Mouse (Mus musculus) midbrain, embryonic 16.5 days (tissue): Measurements from ENCODE around the gene Als2cl. TPM values are rescaled to one million over a fixed set of nuclear protein-coding genes. Genes with fewer than 3 reads are reported as not detected.

ENCODE experiments used
- ATAC-seq: fragments of 200-750 bp; cut with Nextera tagmentation; 2 replicates; pipeline ENCODE4 v1.8.0; 2017; ENCODE audit warnings: moderate TSS enrichment
- H3K27ac ChIP-seq: fragments of 300-500 bp; sonication (generic); 2 replicates; pipeline ENCODE4 v1.5.1; 2014; ENCODE audit warnings: mild to moderate bottlenecking, low read length, mixed read lengths
- H3K27me3 ChIP-seq: fragments of 300-500 bp; sonication (generic); 2 replicates; pipeline ENCODE4 v1.6.1; 2014; ENCODE audit warnings: low read depth, low read length, mixed read lengths; ENCODE audit not compliant: control insufficient read depth, insufficient read depth
- H3K36me3 ChIP-seq: fragments of 300-500 bp; sonication (generic); 2 replicates; pipeline ENCODE4 v1.6.1; 2014; ENCODE audit warnings: mild to moderate bottlenecking, low read length, moderate library complexity, mixed read lengths; ENCODE audit not compliant: control insufficient read depth, insufficient read depth
- H3K4me1 ChIP-seq: fragments of 300-500 bp; sonication (generic); 2 replicates; pipeline ENCODE4 v1.6.1; 2014; ENCODE audit warnings: mild to moderate bottlenecking, low read length, mixed read lengths; ENCODE audit not compliant: control insufficient read depth, insufficient read depth
- H3K4me2 ChIP-seq: fragments of 300-500 bp; sonication (generic); 2 replicates; pipeline ENCODE4 v1.6.1; 2014; ENCODE audit warnings: mild to moderate bottlenecking, low read length, mixed read lengths
- H3K4me3 ChIP-seq: fragments of 300-500 bp; sonication (generic); 2 replicates; pipeline ENCODE4 v1.5.1; 2014; ENCODE audit warnings: low read depth, mild to moderate bottlenecking, low read length, moderate library complexity, mixed read lengths
- H3K9ac ChIP-seq: fragments of 300-500 bp; sonication (generic); 2 replicates; pipeline ENCODE4 v1.6.1; 2014; ENCODE audit warnings: low read depth, low read length, mixed read lengths
- H3K9me3 ChIP-seq: fragments of 300-500 bp; sonication (generic); replicated peaks from 2 replicates; pipeline ENCODE4 v1.6.1; 2014; ENCODE audit warnings: mild to moderate bottlenecking, low read length, mixed read lengths; ENCODE audit not compliant: control insufficient read depth, poor library complexity, severe bottlenecking
- WGBS: fragments of 180-500 bp; shearing (Covaris S2); extraction: QIAGEN DNeasy Blood & Tissue Kit; methylation state at CpG from one replicate; pipeline ENCODE4 v1.1.7; 2014; 5-methylcytosine and 5-hydroxymethylcytosine counted together
- polyA plus RNA-seq: library from polyadenylated mRNA; unstranded; fragments of >200 nt; fragmentation: Nextera tagmentation; extraction: Ambion mirVana; gene quantifications from 2 replicates; pipeline ENCODE4 v1.2.1, GENCODE M21; 2015

The Als2cl gene
- polyA plus RNA-seq, 1 experiment from 2014 or later, result 2.5 TPM

DNA sequence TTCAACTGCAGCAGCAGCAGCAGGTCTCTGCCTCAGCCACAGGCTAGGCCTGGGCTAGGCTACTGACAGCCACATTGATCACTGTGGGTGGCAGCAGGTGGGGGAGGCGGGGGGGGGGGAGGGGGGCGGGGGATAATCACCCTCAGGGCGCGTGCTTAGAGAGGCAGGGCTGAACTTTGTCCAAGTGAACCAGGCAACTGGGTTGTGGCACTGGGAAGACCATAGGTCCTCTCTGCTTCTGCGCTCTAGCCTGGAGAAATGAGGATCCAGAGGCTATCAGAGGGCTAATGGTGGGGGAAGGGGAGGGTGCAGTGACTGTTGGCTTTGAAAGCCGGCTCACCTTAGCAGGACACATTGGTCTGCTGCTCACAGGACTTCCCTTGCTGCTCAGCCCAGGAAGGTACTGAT lies 4.4 kb upstream of the Als2cl start:
- 16% methylated on average over 6 of the region's 6 CpGs for WGBS
- peaks cover 26% of the 10 kb centered on the region for H3K4me1 ChIP-seq
- no peak overlapping the region for H3K4me2 ChIP-seq
- H3K4me3 ChIP-seq, result no peak overlapping the region
- H3K9ac ChIP-seq, result 0 out of 2 replicates have a peak overlapping the region, but pooled peaks have one; percentile 18
- peaks cover 14% of the 10 kb centered on the region for H3K27me3 ChIP-seq
- peak overlapping the region; percentile 8; the same call in 1 of the 2 replicates for H3K27ac ChIP-seq
- no peaks in the 10 kb centered on the region for H3K36me3 ChIP-seq
- ATAC-seq, result no peak
- H3K9me3 ChIP-seq, result no peaks in the 10 kb centered on the region

DNA sequence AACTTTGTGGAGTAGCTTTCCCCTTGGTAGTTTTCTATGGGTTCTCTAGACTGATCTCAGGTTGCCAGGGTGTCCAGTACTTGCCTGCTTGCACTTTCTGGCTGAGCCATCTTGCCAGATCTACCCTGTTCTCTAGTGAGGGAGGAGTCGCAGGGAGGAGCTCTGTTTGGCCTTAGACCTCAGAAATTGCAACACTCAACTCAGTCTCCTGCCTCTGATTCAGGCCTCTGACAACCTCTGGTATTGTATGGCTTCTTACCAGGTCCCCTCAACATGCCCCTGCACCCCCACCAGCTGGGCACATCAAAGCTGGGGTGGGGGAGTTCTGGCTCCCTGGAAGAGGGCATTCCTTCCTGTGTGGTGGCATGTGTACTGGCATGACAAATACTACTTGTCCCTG lies 2.3 kb upstream of the Als2cl start:
- Histone ChIP-seq H3K27ac (no peak overlapping the region), H3K36me3 (no peaks in the 10 kb centered on the region), H3K9ac (no peak overlapping the region), H3K4me2 (no peak overlapping the region), H3K27me3 (peaks cover 34% of the 10 kb centered on the region), H3K4me3 (no peak overlapping the region), H3K9me3 (no peaks in the 10 kb centered on the region), H3K4me1 (peaks cover 30% of the 10 kb centered on the region)
- 92% methylated on average over 1 of the region's 1 CpGs for WGBS
- ATAC-seq, result no peak

GRCm38 (mm10) chr9:110877888-110878287 lies 1.8 kb upstream of the Als2cl start:
- no peak overlapping the region for H3K9ac ChIP-seq
- WGBS, result 90% methylated on average over 5 of the region's 5 CpGs
- H3K4me2 ChIP-seq, result no peak overlapping the region
- H3K9me3 ChIP-seq, result no peaks in the 10 kb centered on the region
- peaks cover 30% of the 10 kb centered on the region for H3K4me1 ChIP-seq
- no peak overlapping the region for H3K4me3 ChIP-seq
- peaks cover 33% of the 10 kb centered on the region for H3K27me3 ChIP-seq
- H3K36me3 ChIP-seq, result no peaks in the 10 kb centered on the region
- no peak overlapping the region for H3K27ac ChIP-seq
- ATAC-seq, result no peak

DNA sequence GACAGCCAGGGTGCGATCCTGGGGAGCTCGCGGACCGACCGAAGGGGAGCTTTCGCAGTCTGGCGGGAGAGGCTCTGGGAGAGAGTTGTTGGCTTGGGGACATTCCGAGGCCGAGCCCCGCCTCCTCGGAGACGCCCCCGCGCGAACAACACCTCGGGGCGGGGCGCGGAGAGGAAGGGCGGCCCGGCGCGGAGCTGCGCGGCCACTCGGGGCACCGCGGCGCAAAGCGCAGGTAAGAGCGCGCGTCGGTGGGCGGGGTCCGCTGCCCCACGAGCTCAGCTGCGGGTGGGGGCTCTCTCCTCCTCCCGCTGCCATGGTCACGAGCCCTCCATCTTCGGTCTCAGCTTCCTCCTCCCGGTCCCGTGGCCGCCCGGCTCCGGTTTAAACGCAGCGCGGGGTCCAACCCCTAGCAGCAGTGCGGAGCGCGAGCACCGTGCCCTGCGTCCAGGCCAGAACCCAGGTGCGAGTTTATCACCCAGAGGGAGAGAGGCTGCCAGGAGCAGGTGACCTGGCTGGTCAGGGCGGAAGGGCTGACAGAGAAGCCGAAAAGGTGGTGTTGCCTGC lies 410 bp downstream of the Als2cl start, which contains the start of gene Tmie:
Gene Tmie, minus strand, starts transcription at position 116 of the 564 bp plus-strand sequence.
- Histone ChIP-seq H3K36me3 (no peaks in the 10 kb centered on the region), H3K9ac (peak within 1 kb of the TSS; percentile 67), H3K27me3 (peaks cover 31% of the 10 kb centered on the region), H3K4me1 (peaks cover 14% of the 10 kb centered on the region), H3K9me3 (no peaks in the 10 kb centered on the region), H3K27ac (no peak within 1 kb of the TSS), H3K4me2 (peak within 1 kb of the TSS; percentile 88), H3K4me3 (peak within 1 kb of the TSS; percentile 55)
- WGBS, result under 1% methylated on average over 48 of the region's 57 CpGs
- ATAC-seq, result peak; percentile 50

DNA sequence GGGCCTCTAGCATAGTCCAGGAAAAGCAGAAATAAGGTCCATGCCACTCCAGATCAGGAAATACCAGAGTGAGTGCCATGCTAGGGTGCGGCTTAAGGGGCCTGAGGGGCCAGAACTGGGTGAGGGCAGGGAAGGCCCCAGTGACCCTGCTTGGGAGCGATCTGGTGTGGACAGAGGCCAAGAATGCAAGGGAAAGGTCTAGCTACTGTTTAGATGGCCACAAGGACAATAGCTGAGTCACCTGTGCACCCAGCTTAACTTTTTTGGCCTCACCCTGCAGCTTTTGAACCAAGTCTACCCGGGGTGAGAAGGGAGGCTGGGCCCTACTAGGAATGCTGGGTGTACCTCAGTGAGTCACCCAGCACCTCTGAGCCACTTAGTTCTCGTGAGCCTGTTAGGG lies 1.1 kb downstream of the Als2cl start:
- whole genome bisulfite sequencing, result 69% methylated on average over 4 of the region's 4 CpGs
- Histone ChIP-seq H3K9ac (no peak overlapping the region), H3K4me3 (peak overlapping the region; percentile 55), H3K4me2 (peak overlapping the region; percentile 88), H3K4me1 (peaks cover 8% of the 10 kb centered on the region), H3K27me3 (peaks cover 31% of the 10 kb centered on the region), H3K27ac (no peak overlapping the region), H3K9me3 (no peaks in the 10 kb centered on the region), H3K36me3 (no peaks in the 10 kb centered on the region)
- no peak for ATAC-seq

DNA sequence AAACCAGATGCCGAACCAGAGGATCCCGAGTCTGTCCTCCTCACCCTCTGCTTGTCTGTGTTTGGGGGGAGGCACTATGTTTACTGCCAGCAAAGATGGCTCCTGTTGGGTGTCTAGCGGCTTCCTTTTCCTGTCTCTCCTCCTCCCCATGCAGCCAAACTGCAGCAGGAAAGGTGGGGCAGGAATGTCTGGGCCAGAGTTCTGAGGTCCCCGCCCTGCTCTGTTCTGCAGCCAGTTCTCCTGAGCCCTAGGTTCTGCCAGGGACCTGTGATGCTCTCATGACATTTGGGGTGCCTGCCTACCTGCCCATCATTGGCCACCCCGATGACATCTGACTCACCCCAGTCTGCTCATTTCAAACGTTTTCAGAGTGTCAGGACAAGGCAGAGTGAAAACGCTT lies 2.3 kb downstream of the Als2cl start:
- Histone ChIP-seq H3K9ac (no peak overlapping the region), H3K9me3 (no peaks in the 10 kb centered on the region), H3K4me1 (peaks cover 8% of the 10 kb centered on the region), H3K27ac (no peak overlapping the region), H3K4me3 (no peak overlapping the region), H3K4me2 (no peak overlapping the region), H3K36me3 (no peaks in the 10 kb centered on the region), H3K27me3 (peaks cover 31% of the 10 kb centered on the region)
- 77% methylated on average over 7 of the region's 7 CpGs for WGBS
- ATAC-seq, result no peak

DNA sequence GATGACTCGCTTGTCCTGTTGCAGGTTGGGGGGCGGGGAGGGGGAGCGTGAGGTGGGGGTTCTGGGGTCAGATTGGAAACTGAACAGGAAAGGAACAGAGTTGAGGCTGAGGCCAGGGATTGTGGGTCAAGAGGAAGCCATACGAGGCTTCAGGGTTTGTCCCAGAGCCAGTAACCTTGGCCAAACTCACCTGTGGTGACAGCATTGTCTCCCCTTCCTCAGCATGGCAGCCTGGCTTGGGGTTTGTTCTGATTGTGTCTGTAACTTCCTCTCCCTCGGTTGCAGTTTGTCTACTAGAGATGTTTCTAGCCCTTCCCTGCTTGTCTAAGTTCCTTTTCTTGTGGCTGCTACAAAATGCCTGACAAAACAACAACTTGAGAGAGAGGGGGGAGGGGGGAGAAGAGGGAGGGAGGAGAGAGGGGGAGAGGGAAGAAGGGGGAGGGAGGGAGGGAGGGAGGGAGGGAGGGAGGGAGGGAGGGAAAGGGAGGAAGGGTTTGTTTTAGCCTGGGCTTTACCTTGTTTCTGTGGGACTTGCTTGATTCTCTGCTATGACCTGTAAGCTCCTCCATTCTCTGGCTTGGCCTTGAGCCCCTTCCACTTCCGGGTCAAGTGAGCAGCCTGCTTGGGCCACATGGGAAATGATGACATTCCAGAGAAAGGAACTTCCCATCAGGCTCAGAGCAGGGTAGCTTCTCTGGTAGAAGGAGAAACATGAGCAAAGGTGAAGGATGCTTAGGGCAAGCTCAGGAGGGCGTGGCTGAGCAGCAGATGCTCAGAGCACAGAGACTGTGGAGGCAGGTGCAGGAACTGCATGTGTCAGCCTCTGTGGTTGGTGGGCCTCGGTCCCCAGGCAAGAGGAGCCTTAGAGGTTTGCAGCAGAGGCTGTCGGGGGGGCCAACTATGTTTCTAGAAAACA lies 8.0 kb downstream of the Als2cl start:
- WGBS, result 69% methylated on average over 9 of the region's 9 CpGs
- no peak overlapping the region for H3K9ac ChIP-seq
- no peak for ATAC-seq
- H3K27me3 ChIP-seq, result no peaks in the 10 kb centered on the region
- no peaks in the 10 kb centered on the region for H3K4me1 ChIP-seq
- H3K9me3 ChIP-seq, result no peaks in the 10 kb centered on the region
- no peaks in the 10 kb centered on the region for H3K36me3 ChIP-seq
- no peak overlapping the region for H3K4me3 ChIP-seq
- no peak overlapping the region for H3K4me2 ChIP-seq
- no peak overlapping the region for H3K27ac ChIP-seq

DNA sequence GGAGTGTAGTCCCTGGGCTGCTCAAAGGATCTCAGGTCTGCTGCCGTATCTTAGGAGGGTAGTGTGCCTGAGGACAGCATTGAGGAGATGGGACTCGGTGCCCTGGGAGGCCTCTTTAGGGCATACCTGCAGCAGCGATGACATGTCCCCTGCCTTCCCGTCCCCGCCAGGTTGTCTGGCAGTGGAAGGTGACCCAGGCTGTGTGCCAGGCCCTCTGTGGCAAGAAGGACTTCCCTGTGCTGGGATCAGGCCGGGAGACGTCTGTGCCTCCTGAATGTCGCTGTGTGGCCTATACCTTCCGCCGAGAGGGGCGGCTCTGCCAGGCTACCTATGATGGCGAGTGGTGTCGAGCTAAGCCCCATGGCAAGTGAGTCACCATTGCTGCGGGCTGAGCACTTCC lies 9.3 kb downstream of the Als2cl start:
- Histone ChIP-seq H3K27ac (no peak overlapping the region), H3K4me2 (no peak overlapping the region), H3K27me3 (no peaks in the 10 kb centered on the region), H3K36me3 (no peaks in the 10 kb centered on the region), H3K4me1 (no peaks in the 10 kb centered on the region), H3K9me3 (no peaks in the 10 kb centered on the region), H3K9ac (no peak overlapping the region), H3K4me3 (no peak overlapping the region)
- 90% methylated on average over 14 of the region's 14 CpGs for WGBS
- no peak for ATAC-seq
